Mouse (Mus musculus): ENCODE data around the gene Agpat1. TPM values are rescaled to one million over a fixed set of nuclear protein-coding genes. Genes with fewer than 3 reads are reported as not detected.
A peak's percentile ranks its signal among the peaks of the same experiment; 100 is the strongest.

Gene Agpat1
- polyA plus RNA-seq, 1 experiment, result 330 TPM

DNA sequence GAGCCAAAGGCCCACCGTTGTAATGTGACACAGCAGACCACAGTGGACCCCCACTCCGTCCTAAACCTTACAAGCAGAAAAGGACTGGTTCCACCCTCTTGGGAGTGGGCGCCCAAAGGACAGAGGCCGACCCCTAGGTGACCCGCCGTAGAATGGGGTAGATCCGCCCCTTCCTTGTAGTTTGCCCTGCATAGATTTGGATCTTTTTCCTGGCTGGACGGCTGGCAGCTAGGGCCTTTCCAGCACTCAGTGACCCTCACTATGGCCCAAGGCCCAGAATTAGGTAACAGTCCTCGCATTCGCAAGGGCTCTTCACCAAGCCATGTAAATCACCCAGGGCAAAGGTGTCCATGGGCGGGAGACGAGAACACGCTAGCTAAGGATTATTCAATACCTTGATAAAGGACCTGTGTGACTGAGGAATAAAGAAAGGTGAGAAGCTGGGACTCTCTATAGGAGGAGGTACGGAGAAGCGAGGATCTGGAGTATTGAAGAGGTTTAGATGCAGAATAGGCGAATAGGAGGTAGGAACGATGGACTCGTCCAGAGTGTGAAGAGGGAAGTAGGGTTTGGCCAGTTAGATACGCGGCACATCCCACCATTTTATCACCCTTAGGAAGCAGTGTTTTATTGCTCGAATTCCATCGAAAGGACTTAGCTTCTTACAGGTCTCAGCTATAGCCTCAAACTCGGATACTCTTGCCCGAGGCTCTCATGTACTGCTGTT is 612 bp downstream of the Agpat1 start:
- WGBS, result 4% methylated on average over 24 of the region's 24 CpGs
- peaks cover 33% of the 10 kb centered on the region for H3K4me1 ChIP-seq (ENCODE audit: control insufficient read depth, insufficient read depth, insufficient read length, low read length)
- no peaks in the 10 kb centered on the region for H3K27me3 ChIP-seq (ENCODE audit: control insufficient read depth, insufficient read depth, low read length)
- peak overlapping the region; percentile 100 for H3K27ac ChIP-seq (ENCODE audit: insufficient read depth, low read depth, low read length)
- H3K36me3 ChIP-seq (ENCODE audit: control insufficient read depth, insufficient read depth, low read length), result peaks cover 11% of the 10 kb centered on the region
- H3K4me3 ChIP-seq (ENCODE audit: low read depth, low read length), result peak overlapping the region; percentile 73
- TF ChIP-seq CTCF (IDR thresholded peaks at IDR 0.05; ENCODE audit: extremely low read depth, insufficient read length, insufficient replicate concordance, low read depth, low read length), result no peak
- TF ChIP-seq POLR2A (IDR thresholded peaks at IDR 0.05; ENCODE audit: low read depth, low read length), result no peak

- TF ChIP-seq POLR2A (IDR thresholded peaks at IDR 0.05; ENCODE audit: low read depth, low read length) (peak; percentile 97), CTCF (IDR thresholded peaks at IDR 0.05; ENCODE audit: extremely low read depth, insufficient read length, insufficient replicate concordance, low read depth, low read length) (no peak)
- under 1% methylated on average over 30 of the region's 30 CpGs for WGBS
These were observed 1.5 kb downstream of the Agpat1 start for GRCm38 (mm10) chr17:34605609-34606008.

GRCm38 (mm10) chr17:34606186-34607039 is 2.4 kb downstream of the Agpat1 start:
- Histone ChIP-seq H3K4me1 (ENCODE audit: control insufficient read depth, insufficient read depth, insufficient read length, low read length) (peaks cover 31% of the 10 kb centered on the region), H3K4me3 (ENCODE audit: low read depth, low read length) (peak overlapping the region; percentile 73), H3K36me3 (ENCODE audit: control insufficient read depth, insufficient read depth, low read length) (peaks cover 12% of the 10 kb centered on the region), H3K27ac (ENCODE audit: insufficient read depth, low read depth, low read length) (peak overlapping the region; percentile 79), H3K27me3 (ENCODE audit: control insufficient read depth, insufficient read depth, low read length) (no peaks in the 10 kb centered on the region)
- 3% methylated on average over 32 of the region's 32 CpGs for WGBS
- TF ChIP-seq CTCF (IDR thresholded peaks at IDR 0.05; ENCODE audit: extremely low read depth, insufficient read length, insufficient replicate concordance, low read depth, low read length), result no peak
- TF ChIP-seq POLR2A (IDR thresholded peaks at IDR 0.05; ENCODE audit: low read depth, low read length), result no peak; the same call in 1 of the 2 replicates

More at GRCm38 (mm10) chr17:34605609-34606008, 1.5 kb downstream of the Agpat1 start:
- peak overlapping the region; percentile 73 for H3K4me3 ChIP-seq (ENCODE audit: low read depth, low read length)
- H3K4me1 ChIP-seq (ENCODE audit: control insufficient read depth, insufficient read depth, insufficient read length, low read length), result peaks cover 31% of the 10 kb centered on the region
- peak overlapping the region; percentile 100 for H3K27ac ChIP-seq (ENCODE audit: insufficient read depth, low read depth, low read length)
- H3K36me3 ChIP-seq (ENCODE audit: control insufficient read depth, insufficient read depth, low read length), result peaks cover 8% of the 10 kb centered on the region
- no peaks in the 10 kb centered on the region for H3K27me3 ChIP-seq (ENCODE audit: control insufficient read depth, insufficient read depth, low read length)

- TF ChIP-seq CTCF (IDR thresholded peaks at IDR 0.05; ENCODE audit: extremely low read depth, insufficient read length, insufficient replicate concordance, low read depth, low read length) (no peak), POLR2A (IDR thresholded peaks at IDR 0.05; ENCODE audit: low read depth, low read length) (no peak)
- H3K4me3 ChIP-seq (ENCODE audit: low read depth, low read length), result no peak overlapping the region
- peaks cover 28% of the 10 kb centered on the region for H3K4me1 ChIP-seq (ENCODE audit: control insufficient read depth, insufficient read depth, insufficient read length, low read length)
- peaks cover 22% of the 10 kb centered on the region for H3K36me3 ChIP-seq (ENCODE audit: control insufficient read depth, insufficient read depth, low read length)
- WGBS, result 30% methylated on average over 7 of the region's 7 CpGs
- H3K27me3 ChIP-seq (ENCODE audit: control insufficient read depth, insufficient read depth, low read length), result no peaks in the 10 kb centered on the region
- H3K27ac ChIP-seq (ENCODE audit: insufficient read depth, low read depth, low read length), result peak overlapping the region; percentile 14
These were observed 3.9 kb downstream of the Agpat1 start for GRCm38 (mm10) chr17:34607997-34608396.

GRCm38 (mm10) chr17:34611050-34611449 is 7.0 kb downstream of the Agpat1 start:
- WGBS, result 91% methylated on average over 8 of the region's 8 CpGs
- H3K27me3 ChIP-seq (ENCODE audit: control insufficient read depth, insufficient read depth, low read length), result no peaks in the 10 kb centered on the region
- no peak overlapping the region for H3K4me3 ChIP-seq (ENCODE audit: low read depth, low read length)
- H3K36me3 ChIP-seq (ENCODE audit: control insufficient read depth, insufficient read depth, low read length), result peaks cover 30% of the 10 kb centered on the region
- H3K4me1 ChIP-seq (ENCODE audit: control insufficient read depth, insufficient read depth, insufficient read length, low read length), result peaks cover 20% of the 10 kb centered on the region
- TF ChIP-seq CTCF (IDR thresholded peaks at IDR 0.05; ENCODE audit: extremely low read depth, insufficient read length, insufficient replicate concordance, low read depth, low read length) (no peak), POLR2A (IDR thresholded peaks at IDR 0.05; ENCODE audit: low read depth, low read length) (no peak)
- H3K27ac ChIP-seq (ENCODE audit: insufficient read depth, low read depth, low read length), result no peak overlapping the region

DNA sequence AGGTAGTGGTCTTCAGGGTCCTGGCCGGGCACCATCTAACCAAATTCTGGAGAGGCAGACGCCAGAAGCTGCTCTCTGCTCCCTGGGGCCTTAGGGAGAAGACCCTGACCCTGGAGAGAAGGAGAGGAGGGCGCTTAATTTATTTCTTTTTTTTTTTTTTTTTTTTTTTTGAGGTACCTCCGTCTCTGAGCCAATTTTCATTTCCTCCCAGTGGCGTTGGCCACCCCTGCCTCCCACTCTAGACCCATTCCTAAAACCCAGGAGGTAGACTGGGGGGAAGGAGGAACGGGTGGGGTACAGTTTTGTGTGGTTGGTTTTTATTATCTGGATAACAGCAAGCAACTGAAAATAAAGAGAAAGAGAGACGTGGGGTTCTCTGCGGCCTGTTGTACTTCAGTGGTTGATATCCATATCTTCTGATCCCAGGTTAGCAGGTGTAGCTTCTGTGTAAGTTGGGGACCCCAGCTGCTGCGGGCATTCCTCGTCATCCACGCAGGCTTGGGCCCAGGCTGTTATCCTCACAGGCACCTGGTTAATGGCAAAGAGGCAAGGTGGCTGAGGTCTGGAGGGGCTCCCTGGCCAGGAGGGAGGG is 9.1 kb downstream of the Agpat1 start:
- Histone ChIP-seq H3K27ac (ENCODE audit: insufficient read depth, low read depth, low read length) (no peak overlapping the region), H3K36me3 (ENCODE audit: control insufficient read depth, insufficient read depth, low read length) (peaks cover 38% of the 10 kb centered on the region), H3K4me3 (ENCODE audit: low read depth, low read length) (no peak overlapping the region), H3K4me1 (ENCODE audit: control insufficient read depth, insufficient read depth, insufficient read length, low read length) (peaks cover 7% of the 10 kb centered on the region), H3K27me3 (ENCODE audit: control insufficient read depth, insufficient read depth, low read length) (no peaks in the 10 kb centered on the region)
- TF ChIP-seq POLR2A (IDR thresholded peaks at IDR 0.05; ENCODE audit: low read depth, low read length) (no peak), CTCF (IDR thresholded peaks at IDR 0.05; ENCODE audit: extremely low read depth, insufficient read length, insufficient replicate concordance, low read depth, low read length) (no peak)
- WGBS, result 81% methylated on average over 11 of the region's 11 CpGs
